Mouse (Mus musculus) kidney, adult 2 months (tissue): Measurements from ENCODE around the gene Fam72a. TPM values are rescaled to one million over a fixed set of nuclear protein-coding genes. Genes with fewer than 3 reads are reported as not detected.

Source experiments
- DNase-seq: peaks from one replicate; pipeline ENCODE4 v3.0.0; 2021
- H3K27ac ChIP-seq: fragments of 200-500 bp; 2 replicates; pipeline ENCODE4 v1.5.1; 2012; ENCODE audit warnings: low read depth, low read length, control low read depth, inconsistent platforms; ENCODE audit not compliant: insufficient read depth
- H3K27me3 ChIP-seq: fragments of 200-500 bp; replicated peaks from 2 replicates; pipeline ENCODE4 v1.6.1; 2012; ENCODE audit warnings: mild to moderate bottlenecking, moderate library complexity, low read length, inconsistent platforms; ENCODE audit not compliant: control insufficient read depth, insufficient read depth
- H3K36me3 ChIP-seq: fragments of 200-500 bp; 2 replicates; pipeline ENCODE4 v1.6.1; 2012; ENCODE audit warnings: mild to moderate bottlenecking, moderate library complexity, low read length, inconsistent platforms; ENCODE audit not compliant: control insufficient read depth, insufficient read depth
- H3K4me1 ChIP-seq: fragments of 200-500 bp; 2 replicates; pipeline ENCODE4 v1.6.1; 2011; ENCODE audit warnings: low read length; ENCODE audit not compliant: control insufficient read depth, insufficient read depth
- H3K4me3 ChIP-seq: fragments of 200-500 bp; 2 replicates; pipeline ENCODE4 v1.5.1; 2011; ENCODE audit warnings: mild to moderate bottlenecking, low read depth, low read length, control low read depth; ENCODE audit not compliant: insufficient read depth
- CTCF ChIP-seq: fragments of 200-500 bp; conservative IDR thresholded peaks from 2 replicates; pipeline ENCODE4 v1.5.1; 2011; ENCODE audit warnings: low read depth, mild to moderate bottlenecking, control low read depth, low read length, moderate library complexity, mixed read lengths; ENCODE audit not compliant: insufficient read depth, insufficient read length
- POLR2A ChIP-seq: fragments of 200-500 bp; IDR thresholded peaks from one replicate; pipeline ENCODE4 v1.6.1; 2011; ENCODE audit warnings: low read depth, low read length, control low read depth
- WGBS: fragments of 180-500 bp; shearing (Covaris S2); methylation state at CpG from one replicate; pipeline ENCODE4 v1.1.7; 2018; 5-methylcytosine and 5-hydroxymethylcytosine counted together
- polyA plus RNA-seq: library from polyadenylated mRNA; depleted of rRNA; stranded (reverse); fragments of >200 nt; gene quantifications from 2 replicates; pipeline ENCODE4 v1.2.3, GENCODE M21; 2012; rRNA removed

Gene Fam72a
- polyA plus RNA-seq, 1 experiment: 0.08 TPM

DNA sequence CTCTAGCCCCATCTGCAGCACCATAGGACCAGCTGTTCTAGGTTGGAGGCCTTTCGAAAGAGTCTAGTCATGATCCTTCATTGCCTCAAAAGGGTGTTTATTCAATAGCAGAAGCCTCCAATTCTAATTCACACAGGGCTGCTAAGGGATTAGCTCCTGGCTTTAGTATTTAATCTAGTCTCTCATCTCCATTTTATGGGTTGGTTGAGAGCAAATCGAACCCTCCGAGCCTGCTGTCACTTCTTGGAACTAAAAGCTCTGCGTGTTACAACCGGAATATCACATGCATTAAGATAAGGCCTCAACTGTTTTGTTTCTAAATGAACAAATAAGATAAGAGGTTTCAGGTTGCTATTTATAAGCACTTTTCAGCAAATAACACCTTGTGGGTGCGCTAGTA, 42.0 kb downstream of the Fam72a start:
- H3K4me1 ChIP-seq: no peaks in the 10 kb centered on the region
- H3K36me3 ChIP-seq: no peaks in the 10 kb centered on the region
- H3K27me3 ChIP-seq: no peaks in the 10 kb centered on the region; the same call in 1 of the 2 replicates
- 94% methylated on average over 6 of the region's 6 CpGs for WGBS
- no peak overlapping the region for H3K4me3 ChIP-seq
- no peak for DNase-seq
- no peak overlapping the region for H3K27ac ChIP-seq
- TF ChIP-seq POLR2A: no peak

DNA sequence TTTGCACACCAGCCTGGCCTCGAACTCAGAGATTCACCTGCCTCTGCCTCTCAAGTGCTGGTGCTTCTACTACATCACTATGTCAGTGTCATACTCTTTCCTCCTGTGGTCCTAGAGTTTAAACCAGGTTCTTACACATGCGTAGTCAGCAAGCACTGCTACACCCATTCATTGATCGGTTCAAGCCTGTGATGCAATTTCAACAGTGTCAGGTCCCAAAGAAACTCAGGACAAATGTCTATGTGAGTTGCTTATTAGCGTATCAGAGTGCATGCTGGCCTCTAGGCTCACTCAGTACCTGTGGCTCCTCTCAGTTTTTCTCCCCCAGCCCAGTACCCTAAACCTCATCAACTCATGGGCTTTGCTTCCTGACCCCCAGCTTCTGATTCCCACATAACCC, 42.7 kb downstream of the Fam72a start:
- WGBS: 92% methylated on average over 4 of the region's 4 CpGs

DNA sequence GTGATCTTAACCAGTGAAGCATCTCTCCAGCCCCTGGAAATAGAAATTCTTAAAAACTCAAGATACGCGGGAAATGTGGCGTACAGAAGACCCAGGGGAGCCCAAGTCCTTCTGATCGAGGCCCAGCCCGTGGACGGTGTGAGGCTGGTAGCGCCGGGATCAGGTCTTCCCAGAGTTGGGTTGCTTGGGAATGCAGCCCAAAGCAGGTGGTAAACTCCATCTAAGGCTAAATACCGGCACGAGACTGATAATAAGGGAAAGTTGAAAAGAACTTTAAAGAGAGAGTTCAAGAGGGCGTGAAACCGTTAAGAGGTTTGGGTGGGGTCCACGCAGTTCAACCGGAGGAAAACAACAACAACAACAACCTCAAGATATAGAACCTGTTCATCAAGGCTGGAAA, 46.0 kb downstream of the Fam72a start:
- 94% methylated on average over 14 of the region's 14 CpGs for WGBS
- Histone ChIP-seq H3K27me3 (no peaks in the 10 kb centered on the region; the same call in 1 of the 2 replicates), H3K4me1 (no peaks in the 10 kb centered on the region), H3K27ac (no peak overlapping the region), H3K4me3 (no peak overlapping the region), H3K36me3 (no peaks in the 10 kb centered on the region)
- peak; percentile 2 for DNase-seq
- TF ChIP-seq POLR2A: no peak
- TF ChIP-seq CTCF: no peak

More for the DNA sequence above, 42.7 kb downstream of the Fam72a start:
- no peaks in the 10 kb centered on the region for H3K36me3 ChIP-seq
- no peaks in the 10 kb centered on the region; the same call in 1 of the 2 replicates for H3K27me3 ChIP-seq
- no peak for DNase-seq
- no peak overlapping the region for H3K4me3 ChIP-seq
- no peak for TF ChIP-seq CTCF
- no peak for TF ChIP-seq POLR2A
- no peaks in the 10 kb centered on the region for H3K4me1 ChIP-seq
- H3K27ac ChIP-seq: no peak overlapping the region

DNA sequence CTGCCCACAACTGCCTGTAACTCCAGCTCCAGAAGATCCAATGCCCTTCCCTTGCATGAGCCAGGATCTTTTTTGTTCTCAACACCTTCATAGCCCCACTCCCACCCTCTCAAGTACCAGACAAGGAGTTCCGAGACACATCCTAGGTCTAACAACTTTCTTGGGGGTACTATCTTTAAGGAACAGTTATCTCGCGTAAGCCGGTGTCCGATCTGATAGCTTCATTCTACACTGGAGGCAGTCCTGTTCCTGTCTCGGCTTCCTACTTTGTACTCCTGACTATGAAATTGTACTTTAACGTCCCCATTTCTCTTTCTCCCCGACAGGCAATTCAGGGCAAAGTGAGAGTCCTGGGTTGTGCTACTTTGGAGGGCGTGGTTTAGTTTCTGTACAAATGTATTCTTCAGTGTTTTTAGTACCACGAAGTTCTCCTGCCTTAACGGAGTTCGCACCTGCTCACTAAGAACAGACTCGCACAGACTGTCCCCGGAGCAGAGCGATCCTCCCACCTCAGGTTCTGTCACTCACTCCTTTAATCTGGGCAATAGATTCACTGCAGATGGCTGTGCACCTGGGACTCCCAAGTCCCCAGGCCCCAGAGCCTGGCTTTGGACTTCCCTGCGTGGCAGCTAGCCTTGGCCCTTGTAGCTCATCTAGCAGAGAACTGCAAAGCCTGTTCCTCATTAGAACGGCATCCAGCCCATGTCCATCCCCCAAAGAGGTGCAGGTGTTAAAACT, 51.4 kb downstream of the Fam72a start:
- TF ChIP-seq CTCF (no peak), POLR2A (no peak)
- H3K27ac ChIP-seq: no peak overlapping the region
- no peaks in the 10 kb centered on the region; the same call in 1 of the 2 replicates for H3K27me3 ChIP-seq
- H3K4me3 ChIP-seq: no peak overlapping the region
- 54% methylated on average over 17 of the region's 17 CpGs for WGBS
- H3K4me1 ChIP-seq: no peaks in the 10 kb centered on the region
- no peak for DNase-seq
- no peaks in the 10 kb centered on the region for H3K36me3 ChIP-seq

DNA sequence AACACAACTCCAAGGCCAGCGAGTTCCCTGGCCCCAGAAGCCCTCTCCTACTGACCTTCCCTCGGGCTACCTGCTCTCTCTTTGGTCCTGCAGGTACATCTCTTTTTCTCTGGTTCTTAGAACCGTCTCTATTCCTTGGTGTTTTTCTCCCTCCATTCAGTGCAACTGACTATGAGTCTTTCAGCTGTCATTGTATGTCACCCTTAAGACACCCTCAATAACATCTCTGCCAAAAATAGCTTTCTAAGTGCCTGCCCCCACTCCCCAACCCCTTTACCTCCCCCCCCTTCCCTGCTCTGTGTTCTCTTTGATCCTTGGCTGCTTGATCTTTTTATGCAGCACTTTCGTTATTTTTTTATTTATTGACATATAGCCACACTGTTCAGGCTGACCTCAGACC, 52.7 kb downstream of the Fam72a start:
- WGBS: 49% methylated on average over 4 of the region's 4 CpGs
- Histone ChIP-seq H3K4me3 (no peak overlapping the region), H3K27ac (no peak overlapping the region), H3K4me1 (no peaks in the 10 kb centered on the region), H3K36me3 (no peaks in the 10 kb centered on the region), H3K27me3 (no peaks in the 10 kb centered on the region; the same call in 1 of the 2 replicates)
- no peak for TF ChIP-seq CTCF
- no peak for TF ChIP-seq POLR2A
- DNase-seq: no peak

DNA sequence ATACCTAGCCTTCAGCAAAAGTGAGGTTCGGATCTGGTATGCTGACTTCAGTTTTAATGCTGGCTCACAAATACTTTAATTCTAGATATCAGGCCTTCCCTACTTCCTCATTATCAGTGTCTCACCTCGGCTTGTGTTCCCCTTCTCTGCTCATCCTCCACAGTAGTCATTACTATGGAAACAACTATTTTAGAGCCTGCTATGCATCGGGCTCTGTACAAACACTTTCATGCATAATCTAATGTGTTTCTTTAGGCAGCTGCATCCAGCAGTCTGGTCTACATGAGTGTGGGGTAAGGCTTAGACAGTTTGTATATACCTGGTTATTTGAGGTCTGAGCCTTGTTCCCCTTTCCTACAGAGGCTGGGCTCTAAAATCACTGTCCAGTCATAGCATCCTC, 55.9 kb downstream of the Fam72a start:
- no peaks in the 10 kb centered on the region for H3K36me3 ChIP-seq
- no peak overlapping the region for H3K4me3 ChIP-seq
- WGBS: 84% methylated on average over 3 of the region's 3 CpGs
- H3K4me1 ChIP-seq: no peaks in the 10 kb centered on the region
- H3K27ac ChIP-seq: no peak overlapping the region
- TF ChIP-seq POLR2A (no peak), CTCF (no peak)
- DNase-seq: no peak
- no peaks in the 10 kb centered on the region for H3K27me3 ChIP-seq

DNA sequence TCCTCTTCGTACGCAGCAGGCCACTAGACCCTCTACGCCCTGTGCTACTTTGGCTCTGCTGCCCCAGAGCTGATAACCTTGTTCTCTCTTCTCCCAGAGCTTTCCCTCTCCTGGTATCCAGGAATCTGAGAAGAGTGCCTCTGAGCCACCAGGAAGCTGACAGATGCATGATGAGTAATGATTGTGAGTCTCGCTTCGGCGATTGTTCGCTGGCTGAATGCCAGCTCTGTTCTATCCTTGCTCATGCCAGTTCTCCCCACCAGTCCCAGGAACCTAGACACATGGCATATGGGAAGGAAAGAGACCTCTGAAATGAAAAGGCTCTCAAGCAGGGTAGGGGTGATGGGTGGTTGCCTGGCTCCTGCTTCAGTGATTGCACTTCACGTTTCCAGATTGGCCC, 59.1 kb downstream of the Fam72a start:
- H3K36me3 ChIP-seq: no peaks in the 10 kb centered on the region
- no peak for DNase-seq
- no peak for TF ChIP-seq CTCF
- no peak for TF ChIP-seq POLR2A
- H3K27ac ChIP-seq: no peak overlapping the region
- H3K27me3 ChIP-seq: no peaks in the 10 kb centered on the region
- WGBS: 42% methylated on average over 8 of the region's 8 CpGs
- H3K4me3 ChIP-seq: no peak overlapping the region
- no peaks in the 10 kb centered on the region for H3K4me1 ChIP-seq

Other genes starting within 250 kb of the Fam72a start
- 7.6 and 10.5 TPM in 2 replicates for gene Ikbke, start 248.3 kb upstream of the Fam72a start, polyA plus RNA-seq
- gene Srgap2, start 551 bp upstream of the Fam72a start, polyA plus RNA-seq: 11.3 and 13.0 TPM in 2 replicates
- not detected in 2 replicates for gene Avpr1b, start 71.3 kb downstream of the Fam72a start, polyA plus RNA-seq
- 1.8 and 2.6 TPM in 2 replicates for gene Ctse, start 110.4 kb downstream of the Fam72a start, polyA plus RNA-seq
- gene Rab7b, start 160.8 kb downstream of the Fam72a start, polyA plus RNA-seq: 1.6 and 2.2 TPM in 2 replicates
- not detected in 2 replicates for gene Slc26a9, start 216.1 kb downstream of the Fam72a start, polyA plus RNA-seq